Mouse (Mus musculus): ENCODE measurements around the gene Olfr1394. TPM values are rescaled to one million over a fixed set of nuclear protein-coding genes. Genes with fewer than 3 reads are reported as not detected.

Gene Olfr1394
- polyA plus RNA-seq, 1 experiment from 2014 or later: not detected

- Histone ChIP-seq H3K27ac (ENCODE audit: low read length) (peak overlapping the region; percentile 98), H3K9ac (replicated peaks; ENCODE audit: low read length) (peak overlapping the region; percentile 96), H3K4me1 (ENCODE audit: insufficient read depth, low read length) (peaks cover 18% of the 10 kb centered on the region), H3K4me2 (replicated peaks; ENCODE audit: low read depth, low read length) (peak overlapping the region; percentile 86), H3K4me3 (ENCODE audit: low read length) (peak overlapping the region; percentile 74), H3K27me3 (ENCODE audit: insufficient read depth, low read length) (no peaks in the 10 kb centered on the region), H3K36me3 (ENCODE audit: insufficient read depth, low read length) (peaks cover 8% of the 10 kb centered on the region), H3K9me3 (ENCODE audit: low read length) (no peaks in the 10 kb centered on the region)
- WGBS: under 1% methylated on average over 24 of the region's 24 CpGs
- peak; percentile 73 for ATAC-seq (ENCODE audit: low FRiP score, low TSS enrichment)
Observed at GRCm38 (mm10) chr11:49203771-49204497, 49.8 kb downstream of the Olfr1394 start.

- 76% methylated on average over 6 of the region's 6 CpGs for WGBS
- Histone ChIP-seq H3K36me3 (ENCODE audit: insufficient read depth, low read length) (peaks cover 8% of the 10 kb centered on the region), H3K27ac (ENCODE audit: low read length) (no peak overlapping the region), H3K9ac (replicated peaks; ENCODE audit: low read length) (no peak overlapping the region), H3K9me3 (ENCODE audit: low read length) (no peaks in the 10 kb centered on the region), H3K4me1 (ENCODE audit: insufficient read depth, low read length) (peaks cover 18% of the 10 kb centered on the region), H3K27me3 (ENCODE audit: insufficient read depth, low read length) (no peaks in the 10 kb centered on the region), H3K4me2 (replicated peaks; ENCODE audit: low read depth, low read length) (peak overlapping the region; percentile 86), H3K4me3 (ENCODE audit: low read length) (no peak overlapping the region)
- ATAC-seq (ENCODE audit: low FRiP score, low TSS enrichment): no peak
Observed at GRCm38 (mm10) chr11:49205080-49205590, 51.0 kb downstream of the Olfr1394 start.

GRCm38 (mm10) chr11:49207495-49207894, 53.3 kb downstream of the Olfr1394 start:
- no peak overlapping the region for H3K4me3 ChIP-seq (ENCODE audit: low read length)
- 100% methylated on average over 1 of the region's 1 CpGs for WGBS
- no peaks in the 10 kb centered on the region for H3K27me3 ChIP-seq (ENCODE audit: insufficient read depth, low read length)
- H3K36me3 ChIP-seq (ENCODE audit: insufficient read depth, low read length): peaks cover 8% of the 10 kb centered on the region
- no peak for ATAC-seq (ENCODE audit: low FRiP score, low TSS enrichment)
- H3K9me3 ChIP-seq (ENCODE audit: low read length): no peaks in the 10 kb centered on the region
- H3K27ac ChIP-seq (ENCODE audit: low read length): no peak overlapping the region
- H3K4me1 ChIP-seq (ENCODE audit: insufficient read depth, low read length): peaks cover 13% of the 10 kb centered on the region
- no peak overlapping the region for H3K4me2 ChIP-seq (replicated peaks; ENCODE audit: low read depth, low read length)
- no peak overlapping the region for H3K9ac ChIP-seq (replicated peaks; ENCODE audit: low read length)

Other genes with a start within 250 kb of the Olfr1394 start
- 3.8 and 6.9 TPM in 2 replicates for gene Psme2b, start 208.2 kb upstream of the Olfr1394 start, polyA plus RNA-seq (2015; fragmentation: Nextera tagmentation; extraction: Ambion mirVana)
- 0.08 TPM in 1 of 2 replicates, not detected in the other for gene Olfr56, start 175.5 kb upstream of the Olfr1394 start, polyA plus RNA-seq (2015; fragmentation: Nextera tagmentation; extraction: Ambion mirVana)
- 0.54 and 0.76 TPM in 2 replicates for gene 9930111J21Rik1, start 175.0 kb upstream of the Olfr1394 start, polyA plus RNA-seq (2015; fragmentation: Nextera tagmentation; extraction: Ambion mirVana)
- 0.03 TPM in 1 of 2 replicates, not detected in the other for gene Gm12185, start 162.2 kb upstream of the Olfr1394 start, polyA plus RNA-seq (2015; fragmentation: Nextera tagmentation; extraction: Ambion mirVana)
- gene Tgtp1, start 160.2 kb upstream of the Olfr1394 start, polyA plus RNA-seq (2015; fragmentation: Nextera tagmentation; extraction: Ambion mirVana): 0.49 and 0.50 TPM in 2 replicates
- gene 9930111J21Rik2, start 103.1 kb upstream of the Olfr1394 start, polyA plus RNA-seq (2015; fragmentation: Nextera tagmentation; extraction: Ambion mirVana): 0.60 and 0.98 TPM in 2 replicates
- 0.24 and 0.42 TPM in 2 replicates for gene Tgtp2, start 90.2 kb upstream of the Olfr1394 start, polyA plus RNA-seq (2015; fragmentation: Nextera tagmentation; extraction: Ambion mirVana)
- gene Ifi47, start 77.8 kb upstream of the Olfr1394 start, polyA plus RNA-seq (2015; fragmentation: Nextera tagmentation; extraction: Ambion mirVana): 2.1 and 2.6 TPM in 2 replicates
- gene Olfr1396, start 39.5 kb upstream of the Olfr1394 start, polyA plus RNA-seq (2015; fragmentation: Nextera tagmentation; extraction: Ambion mirVana): 0.12 TPM in 1 of 2 replicates, not detected in the other
- not detected in 2 replicates for gene Olfr1395, start 12.1 kb upstream of the Olfr1394 start, polyA plus RNA-seq (2015; fragmentation: Nextera tagmentation; extraction: Ambion mirVana)
- gene Btnl9, start 32.8 kb downstream of the Olfr1394 start, polyA plus RNA-seq (2015; fragmentation: Nextera tagmentation; extraction: Ambion mirVana): 4.4 and 4.6 TPM in 2 replicates
- gene Zfp62, start 48.9 kb downstream of the Olfr1394 start, polyA plus RNA-seq (2015; fragmentation: Nextera tagmentation; extraction: Ambion mirVana): 45.6 and 46.3 TPM in 2 replicates
- gene Mgat1, start 89.8 kb downstream of the Olfr1394 start, polyA plus RNA-seq (2015; fragmentation: Nextera tagmentation; extraction: Ambion mirVana): 88.9 and 91.9 TPM in 2 replicates
- gene Olfr1393, start 123.9 kb downstream of the Olfr1394 start, polyA plus RNA-seq (2015; fragmentation: Nextera tagmentation; extraction: Ambion mirVana): not detected in 2 replicates
- gene Olfr1392, start 130.9 kb downstream of the Olfr1394 start, polyA plus RNA-seq (2015; fragmentation: Nextera tagmentation; extraction: Ambion mirVana): not detected in 2 replicates
- not detected in 2 replicates for gene Olfr10, start 150.4 kb downstream of the Olfr1394 start, polyA plus RNA-seq (2015; fragmentation: Nextera tagmentation; extraction: Ambion mirVana)
- gene Olfr1391, start 168.4 kb downstream of the Olfr1394 start, polyA plus RNA-seq (2015; fragmentation: Nextera tagmentation; extraction: Ambion mirVana): not detected in 2 replicates
- gene Olfr1390, start 180.8 kb downstream of the Olfr1394 start, polyA plus RNA-seq (2015; fragmentation: Nextera tagmentation; extraction: Ambion mirVana): not detected in 2 replicates

Data from kidney, embryonic 16.5 days (tissue).